Mouse (Mus musculus) kidney, adult 2 months (tissue): Measurements from ENCODE around the gene Ptx4. TPM values are rescaled to one million over a fixed set of nuclear protein-coding genes. Genes with fewer than 3 reads are reported as not detected.
A peak's percentile ranks its signal among the peaks of the same experiment; 100 is the strongest.

Source experiments
- DNase-seq: peaks from one replicate; pipeline ENCODE4 v3.0.0; 2021
- H3K27ac ChIP-seq: fragments of 200-500 bp; 2 replicates; pipeline ENCODE4 v1.5.1; 2012; ENCODE audit warnings: low read depth, low read length, control low read depth, inconsistent platforms; ENCODE audit not compliant: insufficient read depth
- H3K27me3 ChIP-seq: fragments of 200-500 bp; replicated peaks from 2 replicates; pipeline ENCODE4 v1.6.1; 2012; ENCODE audit warnings: mild to moderate bottlenecking, moderate library complexity, low read length, inconsistent platforms; ENCODE audit not compliant: control insufficient read depth, insufficient read depth
- H3K36me3 ChIP-seq: fragments of 200-500 bp; 2 replicates; pipeline ENCODE4 v1.6.1; 2012; ENCODE audit warnings: mild to moderate bottlenecking, moderate library complexity, low read length, inconsistent platforms; ENCODE audit not compliant: control insufficient read depth, insufficient read depth
- H3K4me1 ChIP-seq: fragments of 200-500 bp; 2 replicates; pipeline ENCODE4 v1.6.1; 2011; ENCODE audit warnings: low read length; ENCODE audit not compliant: control insufficient read depth, insufficient read depth
- H3K4me3 ChIP-seq: fragments of 200-500 bp; 2 replicates; pipeline ENCODE4 v1.5.1; 2011; ENCODE audit warnings: mild to moderate bottlenecking, low read depth, low read length, control low read depth; ENCODE audit not compliant: insufficient read depth
- CTCF ChIP-seq: fragments of 200-500 bp; conservative IDR thresholded peaks from 2 replicates; pipeline ENCODE4 v1.5.1; 2011; ENCODE audit warnings: low read depth, mild to moderate bottlenecking, control low read depth, low read length, moderate library complexity, mixed read lengths; ENCODE audit not compliant: insufficient read depth, insufficient read length
- POLR2A ChIP-seq: fragments of 200-500 bp; IDR thresholded peaks from one replicate; pipeline ENCODE4 v1.6.1; 2011; ENCODE audit warnings: low read depth, low read length, control low read depth
- WGBS: fragments of 180-500 bp; shearing (Covaris S2); methylation state at CpG from one replicate; pipeline ENCODE4 v1.1.7; 2018; 5-methylcytosine and 5-hydroxymethylcytosine counted together
- polyA plus RNA-seq: library from polyadenylated mRNA; depleted of rRNA; stranded (reverse); fragments of >200 nt; gene quantifications from 2 replicates; pipeline ENCODE4 v1.2.3, GENCODE M21; 2012

Ptx4 gene
- polyA plus RNA-seq, 1 experiment: not detected

DNA sequence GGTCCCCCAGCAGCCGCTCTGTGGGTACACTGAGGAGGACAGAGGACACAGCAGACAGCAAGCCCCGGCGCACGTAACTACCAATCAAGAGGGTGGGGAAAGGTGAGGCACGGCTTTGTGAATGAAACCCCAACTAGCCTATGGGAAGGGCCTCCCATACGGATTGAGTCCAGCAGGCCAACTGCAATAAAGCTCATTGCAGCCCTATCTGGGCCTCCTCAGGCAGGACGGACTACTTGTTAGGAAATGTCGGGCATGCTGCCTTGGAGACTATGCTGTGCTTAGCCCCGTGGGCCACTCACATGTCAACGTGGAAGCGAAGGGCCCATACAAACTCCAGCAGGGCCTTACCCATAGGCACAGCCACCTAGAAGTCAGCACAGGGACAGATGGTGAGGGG, 19.2 kb upstream of the Ptx4 start:
- no peaks in the 10 kb centered on the region for H3K36me3 ChIP-seq
- TF ChIP-seq POLR2A (no peak), CTCF (no peak)
- H3K4me3 ChIP-seq: no peak overlapping the region
- no peaks in the 10 kb centered on the region for H3K27me3 ChIP-seq
- no peaks in the 10 kb centered on the region for H3K4me1 ChIP-seq
- 95% methylated on average over 11 of the region's 11 CpGs for WGBS
- no peak overlapping the region for H3K27ac ChIP-seq
- DNase-seq: no peak

- Histone ChIP-seq H3K27ac (no peak overlapping the region), H3K4me3 (no peak overlapping the region), H3K36me3 (no peaks in the 10 kb centered on the region), H3K27me3 (no peaks in the 10 kb centered on the region), H3K4me1 (no peaks in the 10 kb centered on the region)
- 95% methylated on average over 16 of the region's 16 CpGs for WGBS
- DNase-seq: no peak
- no peak for TF ChIP-seq POLR2A
- no peak for TF ChIP-seq CTCF
Observed at GRCm38 (mm10) chr17:25107786-25108185, 12.8 kb upstream of the Ptx4 start.

GRCm38 (mm10) chr17:25109578-25109977, 11.0 kb upstream of the Ptx4 start:
- DNase-seq: peak; percentile 82

DNA sequence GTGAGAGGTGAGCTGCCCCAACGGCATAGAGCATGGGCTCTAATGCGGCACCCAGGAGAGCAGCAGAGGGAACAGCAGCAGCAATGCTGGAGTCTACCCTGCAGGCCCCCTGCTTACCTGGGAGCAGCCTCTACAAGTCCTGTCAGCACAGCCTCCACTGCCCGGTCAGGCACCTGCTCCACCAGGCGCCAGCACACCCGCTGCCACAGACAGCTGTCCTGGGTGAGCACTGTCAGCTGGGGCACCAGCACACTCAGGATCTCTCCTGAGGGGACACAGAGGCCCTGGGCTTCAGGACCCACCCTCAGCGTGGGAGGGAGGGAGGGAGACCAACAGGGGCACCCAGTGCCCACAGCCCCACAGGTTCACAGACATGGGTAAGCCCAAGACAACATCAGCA, 10.0 kb upstream of the Ptx4 start:
- H3K4me1 ChIP-seq: no peaks in the 10 kb centered on the region
- no peaks in the 10 kb centered on the region for H3K27me3 ChIP-seq
- no peak overlapping the region for H3K4me3 ChIP-seq
- H3K36me3 ChIP-seq: no peaks in the 10 kb centered on the region
- WGBS: 92% methylated on average over 6 of the region's 6 CpGs
- TF ChIP-seq CTCF: no peak
- no peak for TF ChIP-seq POLR2A
- no peak for DNase-seq
- no peak overlapping the region for H3K27ac ChIP-seq

More at GRCm38 (mm10) chr17:25109578-25109977, 11.0 kb upstream of the Ptx4 start:
- Histone ChIP-seq H3K27me3 (no peaks in the 10 kb centered on the region), H3K36me3 (no peaks in the 10 kb centered on the region), H3K4me1 (no peaks in the 10 kb centered on the region), H3K4me3 (no peak overlapping the region), H3K27ac (no peak overlapping the region)
- TF ChIP-seq CTCF (peak; percentile 69), POLR2A (no peak)
- WGBS: 75% methylated on average over 2 of the region's 2 CpGs

DNA sequence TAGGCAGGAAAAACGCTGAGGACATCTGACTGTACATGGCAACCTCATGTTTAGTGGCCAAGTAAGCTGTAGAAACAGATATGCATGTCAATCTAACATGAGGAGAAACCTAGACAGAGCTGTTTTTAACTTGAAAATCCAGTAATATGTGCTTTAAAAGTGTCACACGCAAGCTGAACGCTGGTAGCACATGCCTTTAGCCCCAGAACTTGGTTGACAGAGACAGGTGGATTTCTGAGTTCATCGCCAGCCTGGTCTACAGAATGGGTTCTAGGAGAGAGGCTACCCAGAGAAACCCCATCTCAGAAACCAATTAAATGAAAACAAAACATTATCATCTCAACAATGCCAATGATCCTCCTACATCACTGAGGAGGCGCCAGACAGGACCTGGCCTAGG, 9.3 kb upstream of the Ptx4 start:
- TF ChIP-seq POLR2A: no peak
- TF ChIP-seq CTCF: no peak
- no peaks in the 10 kb centered on the region for H3K36me3 ChIP-seq
- WGBS: 96% methylated on average over 5 of the region's 5 CpGs
- H3K4me3 ChIP-seq: no peak overlapping the region
- H3K4me1 ChIP-seq: no peaks in the 10 kb centered on the region; the same call in 1 of the 2 replicates
- no peak for DNase-seq
- H3K27me3 ChIP-seq: no peaks in the 10 kb centered on the region
- H3K27ac ChIP-seq: no peak overlapping the region

DNA sequence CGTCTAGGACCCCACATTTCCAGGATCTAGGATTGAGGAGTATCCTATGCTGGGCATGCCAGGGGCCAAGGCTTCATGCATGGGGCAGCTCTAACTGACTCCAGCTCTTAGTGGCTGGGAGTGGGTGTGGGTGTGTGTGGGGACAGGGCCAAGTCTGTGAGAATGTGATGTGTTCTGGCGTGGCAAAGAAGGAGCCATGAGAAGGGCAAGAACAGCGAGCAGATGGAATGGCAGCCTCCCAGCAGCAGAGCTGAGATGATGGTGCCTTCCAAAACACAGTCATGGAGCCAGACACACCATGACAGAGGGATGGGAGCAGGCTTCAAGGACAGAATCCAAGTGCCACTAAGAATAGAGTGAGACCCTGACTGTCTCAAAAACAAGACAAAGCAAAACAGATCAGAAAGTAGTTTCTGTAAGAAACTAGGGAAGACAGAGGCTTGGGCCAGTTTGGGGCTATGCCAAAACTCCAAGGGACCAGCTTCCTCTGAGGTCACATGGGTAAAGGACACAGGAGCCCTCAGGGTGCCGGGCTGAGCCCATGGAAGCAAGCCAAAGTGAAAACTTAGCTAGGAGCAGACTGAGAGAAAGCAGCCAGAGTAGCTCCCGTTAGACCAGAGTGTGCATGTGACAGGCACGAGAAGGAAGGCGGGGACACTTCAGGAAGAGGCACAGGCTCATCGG, 8.7 kb upstream of the Ptx4 start:
- TF ChIP-seq CTCF (no peak), POLR2A (no peak)
- Histone ChIP-seq H3K36me3 (no peaks in the 10 kb centered on the region), H3K4me3 (no peak overlapping the region), H3K27me3 (no peaks in the 10 kb centered on the region), H3K27ac (peak overlapping the region; percentile 36), H3K4me1 (no peaks in the 10 kb centered on the region; the same call in 1 of the 2 replicates)
- 39% methylated on average over 8 of the region's 8 CpGs for WGBS
- DNase-seq: peak; percentile 88

- Histone ChIP-seq H3K4me3 (no peak overlapping the region), H3K27me3 (no peaks in the 10 kb centered on the region), H3K36me3 (no peaks in the 10 kb centered on the region), H3K4me1 (no peaks in the 10 kb centered on the region; the same call in 1 of the 2 replicates), H3K27ac (peak overlapping the region; percentile 36)
- TF ChIP-seq CTCF (no peak), POLR2A (no peak)
- DNase-seq: no peak
- 55% methylated on average over 3 of the region's 3 CpGs for WGBS
Observed at GRCm38 (mm10) chr17:25112423-25112810, 8.1 kb upstream of the Ptx4 start.
